Mouse (Mus musculus) retina, adult 2 months (tissue): ENCODE results near the gene Dlx2.

Source experiments
- DNase-seq: peaks from one replicate; pipeline ENCODE4 v3.0.0-alpha.2; 2012; ENCODE audit warnings: low read depth, low spot score

Gene Dlx2

DNA sequence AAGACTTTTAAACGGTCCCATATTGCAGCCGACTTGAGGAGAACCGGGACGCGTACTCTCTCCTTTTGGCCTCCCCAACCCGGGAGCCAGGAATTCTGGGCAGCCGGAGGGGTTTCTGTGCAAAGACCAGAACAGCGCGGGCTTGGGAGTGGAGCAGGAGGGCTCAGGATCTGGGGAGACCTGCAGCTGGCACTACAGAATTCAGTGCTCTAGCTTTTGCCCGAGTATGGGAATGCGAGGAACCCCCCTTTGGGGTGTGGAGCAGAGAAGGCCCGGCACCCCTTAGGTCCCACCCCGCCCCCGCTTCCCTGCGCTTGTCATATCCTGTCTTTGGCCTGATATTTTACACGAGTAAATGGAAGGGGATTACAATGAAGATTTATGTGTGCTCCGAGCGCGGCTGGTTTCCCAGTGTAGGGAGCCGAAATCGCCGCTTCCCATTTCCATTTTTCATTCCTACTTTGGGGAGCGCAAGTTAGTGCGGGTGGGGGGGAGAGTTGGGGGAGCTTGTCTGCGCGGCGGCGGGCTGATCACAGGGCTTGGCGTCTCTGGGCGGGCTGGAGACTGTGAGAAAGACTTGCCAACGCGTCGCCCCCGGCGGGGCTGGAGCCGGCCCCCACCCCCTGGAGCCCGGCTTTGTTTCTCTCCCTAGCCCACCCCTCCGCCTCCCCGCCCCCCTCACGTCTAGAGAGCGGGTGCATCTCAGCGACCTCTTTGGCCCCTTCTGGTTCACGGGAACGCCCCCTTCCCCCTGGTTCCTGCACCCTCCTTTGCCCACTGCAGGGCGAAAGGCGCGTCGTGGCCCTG is 5.7 kb downstream of the Dlx2 start:
- DNase-seq = no peak

GRCm38 (mm10) chr2:71534242-71535052 is 12.1 kb downstream of the Dlx2 start:
- DNase-seq = no peak

- no peak for DNase-seq
These were observed 13.5 kb downstream of the Dlx2 start for GRCm38 (mm10) chr2:71533094-71533493.

DNA sequence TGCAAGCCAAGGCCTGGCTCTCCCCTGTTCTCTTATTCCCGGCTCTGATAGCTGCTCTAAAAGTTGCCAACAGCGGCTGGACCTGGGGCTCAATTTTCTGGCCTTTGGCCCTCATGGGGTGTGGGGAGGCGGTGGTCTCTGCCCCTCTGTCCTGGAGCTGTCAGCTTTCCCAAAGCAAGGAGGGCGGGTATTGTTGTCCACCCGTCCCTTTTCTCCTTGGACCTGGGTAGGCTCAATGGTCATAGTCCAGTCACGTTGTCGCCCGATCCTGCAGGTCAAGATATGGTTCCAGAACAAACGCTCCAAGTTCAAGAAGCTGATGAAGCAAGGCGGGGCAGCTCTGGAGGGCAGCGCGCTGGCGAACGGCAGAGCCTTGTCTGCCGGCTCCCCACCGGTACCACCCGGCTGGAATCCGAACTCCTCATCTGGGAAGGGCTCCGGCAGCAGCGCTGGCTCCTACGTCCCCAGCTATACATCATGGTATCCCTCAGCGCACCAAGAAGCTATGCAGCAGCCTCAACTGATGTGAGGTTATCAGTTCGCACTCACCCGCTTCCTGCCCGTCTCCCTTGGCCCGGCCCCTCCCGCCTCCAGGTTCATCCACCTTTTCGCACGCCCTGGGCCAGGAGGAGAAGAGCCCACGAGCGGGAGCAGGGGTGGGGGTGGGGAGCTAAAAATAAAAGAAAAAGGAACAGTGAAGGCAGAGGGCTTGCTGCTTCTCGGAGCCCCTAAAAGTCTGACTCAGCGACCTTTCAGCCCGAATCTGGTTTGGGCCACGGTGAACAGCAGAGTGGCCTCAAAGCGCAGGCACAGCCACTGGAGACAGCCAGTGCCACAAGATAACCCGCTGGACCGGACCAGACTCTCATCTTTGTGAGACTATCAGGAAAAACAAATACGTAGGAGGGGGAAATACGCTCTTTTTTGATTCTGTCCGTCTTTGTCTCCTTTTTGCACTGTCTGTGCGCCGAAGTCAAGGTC is 14.3 kb downstream of the Dlx2 start:
- DNase-seq = no peak

- DNase-seq = no peak
These were observed 15.4 kb downstream of the Dlx2 start for GRCm38 (mm10) chr2:71531124-71531590.

- DNase-seq = no peak
These were observed 16.0 kb downstream of the Dlx2 start for GRCm38 (mm10) chr2:71530391-71531123.

- DNase-seq = peak; percentile 37
These were observed 16.8 kb downstream of the Dlx2 start for GRCm38 (mm10) chr2:71529511-71530351.

DNA sequence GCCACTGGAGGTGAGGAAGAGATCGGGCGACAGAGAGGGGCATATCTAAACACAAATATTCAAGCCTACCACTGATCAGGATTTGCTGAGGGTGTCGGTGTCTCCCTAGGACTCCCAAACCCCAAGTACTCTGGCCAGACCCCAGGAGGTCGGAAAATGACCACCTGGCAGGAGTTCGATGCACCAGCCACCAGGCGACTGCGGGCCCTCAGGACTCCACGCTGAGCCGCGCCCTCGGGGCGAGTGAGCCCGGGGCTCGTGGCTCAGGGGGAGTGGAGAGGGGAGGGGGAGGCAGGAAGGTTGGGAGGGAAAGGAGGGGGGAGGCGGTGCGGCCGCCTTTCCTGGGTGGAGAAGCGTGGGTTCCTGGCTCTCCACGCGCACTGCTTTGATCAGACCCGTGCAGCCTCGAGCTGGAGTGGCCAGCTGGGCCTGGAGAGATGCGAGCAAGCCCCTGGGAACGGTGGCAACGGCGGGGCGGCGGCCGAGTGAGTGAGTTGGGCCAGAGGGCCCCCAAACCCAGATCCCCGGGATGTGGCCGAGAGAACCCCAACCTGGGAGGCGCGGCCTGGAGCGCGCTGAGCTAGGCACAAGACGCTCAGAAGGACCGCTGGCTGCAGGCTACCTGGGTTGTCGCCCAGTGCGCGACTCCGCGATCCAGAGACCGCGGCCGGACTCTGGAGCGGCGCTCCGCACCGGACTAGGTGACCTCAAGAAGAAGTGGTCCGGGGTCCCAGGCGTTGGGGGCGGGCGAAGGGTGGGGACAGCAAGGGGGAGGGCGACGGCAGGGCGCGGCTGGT is 17.6 kb downstream of the Dlx2 start:
- DNase-seq = no peak

DNA sequence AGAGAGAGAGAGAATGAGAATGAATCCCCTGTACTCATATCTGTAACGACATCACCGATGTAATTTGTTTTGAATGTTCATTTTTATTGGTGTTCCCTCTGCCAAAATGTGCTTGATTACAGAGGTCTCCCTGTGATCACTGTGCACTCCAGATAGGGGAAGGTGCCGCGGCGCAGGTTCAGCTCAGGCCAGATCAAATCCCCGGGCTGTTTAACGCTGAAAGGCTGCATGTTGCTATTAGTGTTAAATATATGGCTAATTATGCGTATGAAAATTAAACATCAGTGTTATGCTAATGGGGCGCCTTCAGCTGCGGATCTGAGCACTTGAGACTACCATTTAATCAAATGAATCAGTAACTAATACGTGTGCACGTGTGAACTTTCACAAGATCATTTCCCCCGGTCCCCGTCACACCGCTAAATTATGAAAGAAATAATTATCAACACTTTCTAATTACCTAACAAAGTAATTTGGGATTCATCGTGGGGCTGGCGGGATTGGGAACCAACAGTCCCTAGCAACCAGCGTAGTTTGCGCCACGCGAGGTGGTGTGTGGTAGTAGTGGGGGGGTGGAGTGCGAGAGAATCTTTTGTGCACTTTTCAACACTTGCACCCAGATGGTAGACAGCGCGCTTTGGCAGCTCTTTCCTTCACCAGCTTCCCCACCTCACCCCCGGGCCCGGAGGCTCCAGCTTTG is 18.4 kb downstream of the Dlx2 start, which contains the start of gene Dlx1:
Gene Dlx1 (plus strand): TSS at position 100 of the 700 bp plus-strand sequence.
- DNase-seq = no peak

DNA sequence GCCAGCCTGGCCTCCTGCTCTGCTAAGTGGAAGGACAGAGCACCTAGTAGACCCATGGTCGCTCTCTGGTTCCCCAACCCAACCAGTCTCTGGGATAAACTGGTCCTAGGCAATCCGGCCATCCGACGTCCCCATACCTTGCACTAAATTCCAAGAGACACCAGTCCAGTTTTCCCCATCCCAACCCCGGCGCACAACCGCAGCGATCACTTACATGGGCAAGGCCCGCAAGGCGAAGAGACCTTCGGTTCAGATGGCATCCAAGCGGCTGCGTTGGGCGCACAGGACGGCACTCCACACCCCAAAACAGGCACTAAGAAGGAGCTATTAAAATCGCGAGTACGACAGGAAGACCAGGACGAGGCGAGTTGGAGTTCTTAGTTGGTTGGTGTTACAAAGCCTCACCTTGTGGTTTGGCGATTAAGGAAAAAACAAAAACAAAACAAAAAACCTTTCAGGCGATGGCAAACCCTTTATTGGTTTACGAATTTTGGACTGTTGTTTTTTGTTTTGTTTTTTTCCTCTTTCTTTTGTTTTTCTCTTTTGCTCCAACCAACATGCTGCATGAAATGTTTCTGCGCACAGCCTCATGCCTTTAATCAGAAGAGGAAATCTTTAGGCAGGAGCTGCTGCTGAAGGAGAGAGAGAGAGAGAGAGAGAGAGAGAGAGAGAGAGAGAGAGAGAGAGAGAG is 19.1 kb downstream of the Dlx2 start:
- DNase-seq = no peak

DNA sequence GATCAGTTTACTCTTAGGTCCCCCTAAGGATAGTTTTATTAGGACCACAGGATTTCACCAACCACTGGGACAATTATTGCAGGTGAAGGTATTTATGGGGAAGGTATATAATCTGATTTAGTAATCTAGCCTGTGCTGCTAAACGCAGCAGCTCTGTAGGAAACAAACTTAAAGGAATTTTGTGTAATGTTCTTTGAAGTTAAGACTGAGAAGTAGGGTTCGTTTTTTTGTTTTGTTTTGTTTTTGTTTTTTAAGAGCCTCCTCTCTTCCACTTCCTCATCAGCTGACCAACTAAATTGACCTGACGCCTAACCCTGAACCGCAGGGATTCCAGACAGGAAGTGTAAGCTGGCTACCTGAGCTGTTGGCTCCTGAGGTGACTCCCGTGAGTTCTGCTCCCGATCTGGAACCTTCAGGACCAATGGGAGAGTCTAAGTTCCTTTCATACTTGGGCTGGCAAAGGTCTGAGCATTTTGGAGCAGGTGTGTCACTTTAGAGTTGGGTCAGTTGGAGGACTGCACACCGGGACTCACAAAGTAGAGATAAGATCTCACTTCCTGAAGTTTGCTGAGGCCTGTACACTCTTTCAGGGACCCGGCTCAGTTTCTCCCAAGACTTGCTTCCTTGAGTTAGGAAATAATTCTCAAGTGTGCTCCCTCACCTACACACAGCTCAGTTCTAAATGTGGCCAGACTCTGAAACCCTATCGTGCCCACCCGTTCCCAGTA is 19.8 kb downstream of the Dlx2 start:
- no peak for DNase-seq

DNA sequence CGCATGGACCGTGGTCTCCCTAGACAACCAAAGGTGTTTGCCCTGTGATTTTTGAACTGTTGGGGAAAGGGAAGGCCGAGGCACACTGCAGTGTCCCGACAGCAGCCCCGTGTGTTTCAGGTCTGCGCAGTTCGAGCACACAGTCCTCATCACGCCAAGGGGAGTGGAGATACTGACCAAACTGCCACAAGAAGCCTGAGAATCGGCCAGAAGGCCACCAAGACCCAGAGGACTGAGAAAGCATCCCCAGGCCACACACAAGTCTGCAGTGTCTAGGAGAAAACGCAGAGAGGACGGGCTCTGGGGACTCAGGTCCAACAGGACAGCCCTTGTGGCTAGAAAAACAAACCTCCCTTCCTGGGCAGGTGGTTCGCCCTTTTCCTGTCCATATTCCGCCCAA is 21.8 kb downstream of the Dlx2 start:
- no peak for DNase-seq

- DNase-seq = no peak
These were observed 23.1 kb downstream of the Dlx2 start for GRCm38 (mm10) chr2:71523431-71523830.

GRCm38 (mm10) chr2:71522871-71523270 is 23.7 kb downstream of the Dlx2 start:
- no peak for DNase-seq

GRCm38 (mm10) chr2:71517466-71518099 is 29.0 kb downstream of the Dlx2 start:
- no peak for DNase-seq

- DNase-seq = no peak
These were observed 29.6 kb downstream of the Dlx2 start for GRCm38 (mm10) chr2:71516995-71517394.

DNA sequence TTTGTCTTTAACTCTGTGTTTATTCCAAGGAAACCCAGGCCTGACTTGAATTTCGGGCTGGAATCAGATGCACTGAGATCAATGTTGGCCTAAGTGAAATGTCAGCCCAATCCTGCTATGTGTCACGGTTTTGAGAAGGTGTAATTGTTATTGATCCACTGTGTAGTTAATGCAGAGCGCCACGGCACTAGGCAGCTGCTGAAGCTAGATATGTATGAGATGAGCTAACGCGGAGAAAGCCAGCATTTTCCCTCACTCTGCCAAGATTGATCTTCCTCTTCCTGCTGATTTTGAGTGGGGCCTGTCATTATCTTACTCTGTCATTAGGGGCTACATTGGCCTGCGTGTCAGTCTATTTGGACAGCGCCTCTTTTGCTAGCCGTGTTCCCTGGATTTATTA is 34.2 kb downstream of the Dlx2 start:
- DNase-seq = no peak
